Mouse (Mus musculus) testis, adult 2 months (tissue): ENCODE measurements at regions not wholly inside any gene's neighbourhood (a gene's known extent, or its start where the extent isn't known, plus 50 kb on each side); places are given as distances from the start of the nearest gene placed in this dataset.

ENCODE experiments used
- H3K27ac ChIP-seq: fragments of 200-500 bp; 2 replicates; pipeline ENCODE4 v1.5.1; 2012; ENCODE audit warnings: low read depth, low read length; ENCODE audit not compliant: control insufficient read depth, insufficient read depth
- H3K27me3 ChIP-seq: fragments of 200-500 bp; 2 replicates; pipeline ENCODE4 v1.6.1; 2012; ENCODE audit warnings: mild to moderate bottlenecking, low read length, moderate library complexity; ENCODE audit not compliant: control insufficient read depth, insufficient read depth
- H3K36me3 ChIP-seq: fragments of 200-500 bp; 2 replicates; pipeline ENCODE4 v1.6.1; 2012; ENCODE audit warnings: mild to moderate bottlenecking, low read length; ENCODE audit not compliant: control insufficient read depth, insufficient read depth
- H3K4me1 ChIP-seq: fragments of 200-500 bp; 2 replicates; pipeline ENCODE4 v1.6.1; 2012; ENCODE audit warnings: low read length; ENCODE audit not compliant: control insufficient read depth, insufficient read depth
- H3K4me3 ChIP-seq: fragments of 200-500 bp; 2 replicates; pipeline ENCODE4 v1.5.1; 2012; ENCODE audit warnings: low read depth, mild to moderate bottlenecking, low read length, moderate library complexity, mixed read lengths; ENCODE audit not compliant: control insufficient read depth
- CTCF ChIP-seq: fragments of 200-500 bp; IDR thresholded peaks from 2 replicates; pipeline ENCODE4 v1.5.1; 2012; ENCODE audit warnings: low read depth, mild to moderate bottlenecking, inconsistent platforms, low read length, moderate library complexity; ENCODE audit not compliant: control insufficient read depth, insufficient read depth, insufficient replicate concordance
- POLR2A ChIP-seq: fragments of 200-500 bp; IDR thresholded peaks from 2 replicates; pipeline ENCODE4 v1.6.1; 2012; ENCODE audit warnings: low read depth, mild to moderate bottlenecking, inconsistent platforms, low read length, moderate library complexity; ENCODE audit not compliant: control insufficient read depth

- Histone ChIP-seq H3K4me1 (peaks cover 4% of the 10 kb centered on the region; the same call in 1 of the 2 replicates), H3K27ac (no peak overlapping the region)
- no peak for TF ChIP-seq CTCF
- no peak for TF ChIP-seq POLR2A
Observed at GRCm38 (mm10) chr13:29019839-29020238, 66.3 kb upstream of the Sox4 start.

GRCm38 (mm10) chr13:29016145-29016651 is 62.7 kb upstream of the Sox4 start:
- Histone ChIP-seq H3K36me3 (no peaks in the 10 kb centered on the region), H3K4me3 (peak overlapping the region; percentile 27), H3K27ac (no peak overlapping the region), H3K27me3 (no peaks in the 10 kb centered on the region), H3K4me1 (peaks cover 4% of the 10 kb centered on the region; the same call in 1 of the 2 replicates)
- no peak for TF ChIP-seq POLR2A
- TF ChIP-seq CTCF, result no peak

More at GRCm38 (mm10) chr13:29019839-29020238, 66.3 kb upstream of the Sox4 start:
- Histone ChIP-seq H3K27me3 (no peaks in the 10 kb centered on the region), H3K36me3 (no peaks in the 10 kb centered on the region), H3K4me3 (no peak overlapping the region)

GRCm38 (mm10) chr13:29015605-29015994 is 62.1 kb upstream of the Sox4 start:
- no peaks in the 10 kb centered on the region for H3K27me3 ChIP-seq
- H3K4me3 ChIP-seq, result no peak overlapping the region
- no peak overlapping the region for H3K27ac ChIP-seq
- peaks cover 4% of the 10 kb centered on the region; the same call in 1 of the 2 replicates for H3K4me1 ChIP-seq
- TF ChIP-seq CTCF, result no peak
- TF ChIP-seq POLR2A, result no peak
- no peaks in the 10 kb centered on the region for H3K36me3 ChIP-seq

GRCm38 (mm10) chr13:29014827-29015604 is 61.5 kb upstream of the Sox4 start:
- Histone ChIP-seq H3K36me3 (no peaks in the 10 kb centered on the region), H3K4me1 (peaks cover 4% of the 10 kb centered on the region; the same call in 1 of the 2 replicates), H3K27me3 (no peaks in the 10 kb centered on the region), H3K4me3 (no peak overlapping the region), H3K27ac (no peak overlapping the region)
- TF ChIP-seq CTCF (no peak), POLR2A (no peak)

- TF ChIP-seq POLR2A (no peak), CTCF (no peak)
- H3K27me3 ChIP-seq, result no peaks in the 10 kb centered on the region
- no peak overlapping the region for H3K27ac ChIP-seq
- peaks cover 4% of the 10 kb centered on the region; the same call in 1 of the 2 replicates for H3K4me1 ChIP-seq
- no peaks in the 10 kb centered on the region for H3K36me3 ChIP-seq
- no peak overlapping the region for H3K4me3 ChIP-seq
Observed at GRCm38 (mm10) chr13:29014066-29014826, 60.7 kb upstream of the Sox4 start.

GRCm38 (mm10) chr13:29006467-29006866 is 53.0 kb upstream of the Sox4 start:
- H3K4me1 ChIP-seq, result no peaks in the 10 kb centered on the region
- no peaks in the 10 kb centered on the region for H3K27me3 ChIP-seq
- no peaks in the 10 kb centered on the region for H3K36me3 ChIP-seq
- TF ChIP-seq POLR2A (no peak), CTCF (no peak)
- H3K27ac ChIP-seq, result no peak overlapping the region
- no peak overlapping the region for H3K4me3 ChIP-seq
